Mouse (Mus musculus) retina, postnatal 7 days (tissue): ENCODE data around the gene Samd9l.
"Not testable (repeated sequence)": the region's sequence is repeated elsewhere in the genome, so short reads cannot be mapped to it uniquely, and the experiment has no call there.

Experiments
- DNase-seq: peaks from one replicate; pipeline ENCODE4 v3.0.0-alpha.2; 2012; ENCODE audit warnings: low read depth, low spot score

The Samd9l gene

GRCm38 (mm10) chr6:3399340-3400068, at the start of gene Samd9l:
Gene Samd9l, minus strand, starts transcription at chr6:3399572.
- DNase-seq, result not testable (repeated sequence)

- peak; percentile 39 for DNase-seq
Measured at GRCm38 (mm10) chr6:3447404-3447803, 48.0 kb upstream of the Samd9l start.

DNA sequence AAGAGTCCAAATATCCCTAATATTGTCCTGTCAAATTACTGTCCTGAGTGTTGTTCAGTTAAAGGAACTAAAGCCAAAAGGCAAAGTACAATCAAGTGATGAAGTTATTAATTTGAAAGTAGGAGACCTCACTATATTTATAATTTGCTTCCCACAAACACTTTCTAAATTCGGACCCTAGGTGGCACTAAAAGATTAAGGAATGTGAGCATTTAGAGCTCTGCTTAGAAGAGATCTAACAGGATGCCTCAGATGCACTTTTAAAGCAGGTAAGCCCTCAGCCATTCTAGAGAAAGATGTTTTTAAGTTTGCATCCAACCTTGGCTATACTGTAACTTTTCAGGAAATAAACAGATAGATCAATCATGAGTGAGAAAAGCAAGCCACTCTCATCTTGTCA, 44.5 kb upstream of the Samd9l start:
- DNase-seq, result no peak

GRCm38 (mm10) chr6:3436087-3436486, 36.7 kb upstream of the Samd9l start:
- no peak for DNase-seq

DNA sequence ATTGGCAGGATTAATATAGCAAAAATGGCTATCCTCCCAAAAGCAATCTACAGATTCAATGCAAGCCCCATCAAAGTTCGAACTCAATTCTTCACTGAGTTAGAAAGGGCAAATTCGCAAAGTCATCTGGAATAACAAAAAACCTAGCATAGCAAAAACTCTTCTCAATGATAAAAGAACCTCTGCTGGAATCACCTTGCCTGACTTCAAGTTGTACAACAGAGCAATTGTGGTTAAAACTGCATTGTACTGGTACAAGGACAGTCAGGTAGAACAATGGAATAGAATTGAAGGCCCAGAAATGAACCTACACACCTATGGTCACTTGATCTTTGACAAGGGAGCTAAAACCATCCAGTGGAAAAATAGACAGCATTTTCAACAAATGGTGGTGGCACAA, 31.6 kb upstream of the Samd9l start:
- not testable (repeated sequence) for DNase-seq

DNA sequence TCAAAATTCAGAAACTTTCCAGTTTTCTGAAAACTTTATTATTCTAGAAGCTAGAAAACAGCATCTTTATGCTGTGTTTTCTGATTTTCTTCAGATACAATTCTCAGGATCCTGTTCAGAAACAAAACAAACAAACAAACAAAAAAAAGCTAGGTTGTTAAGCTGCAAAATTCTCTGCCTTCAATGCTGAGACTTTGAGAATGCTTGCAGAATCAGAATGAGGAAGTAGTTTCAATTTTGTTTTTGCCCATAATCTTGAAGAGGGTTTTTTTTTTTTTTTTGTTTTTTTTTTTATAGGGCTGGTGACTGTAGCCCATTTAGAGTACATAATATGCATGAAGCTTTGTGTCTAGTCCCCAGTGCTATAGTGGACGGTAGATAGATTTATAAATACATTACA, 27.7 kb upstream of the Samd9l start:
- DNase-seq, result no peak

DNA sequence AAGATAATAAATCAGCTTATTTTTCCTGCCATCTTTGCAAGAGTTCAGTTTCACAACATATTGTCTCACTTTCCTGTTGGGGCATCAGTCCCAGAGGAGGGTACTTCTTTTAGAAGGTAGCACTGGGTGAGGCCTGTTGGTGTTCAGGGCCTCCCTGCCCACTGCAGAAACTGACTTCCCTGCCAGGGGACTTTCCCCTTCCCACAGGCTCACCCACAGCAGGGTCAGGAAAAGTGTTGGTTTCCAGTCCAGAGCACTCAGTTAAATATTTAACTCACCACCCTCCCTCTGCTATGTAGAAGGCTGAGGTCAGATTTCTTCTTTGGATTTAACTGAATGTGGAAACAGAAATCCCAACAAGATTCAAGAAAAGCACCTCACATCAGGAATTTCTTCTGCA, 26.0 kb upstream of the Samd9l start:
- DNase-seq, result not testable (repeated sequence)

DNA sequence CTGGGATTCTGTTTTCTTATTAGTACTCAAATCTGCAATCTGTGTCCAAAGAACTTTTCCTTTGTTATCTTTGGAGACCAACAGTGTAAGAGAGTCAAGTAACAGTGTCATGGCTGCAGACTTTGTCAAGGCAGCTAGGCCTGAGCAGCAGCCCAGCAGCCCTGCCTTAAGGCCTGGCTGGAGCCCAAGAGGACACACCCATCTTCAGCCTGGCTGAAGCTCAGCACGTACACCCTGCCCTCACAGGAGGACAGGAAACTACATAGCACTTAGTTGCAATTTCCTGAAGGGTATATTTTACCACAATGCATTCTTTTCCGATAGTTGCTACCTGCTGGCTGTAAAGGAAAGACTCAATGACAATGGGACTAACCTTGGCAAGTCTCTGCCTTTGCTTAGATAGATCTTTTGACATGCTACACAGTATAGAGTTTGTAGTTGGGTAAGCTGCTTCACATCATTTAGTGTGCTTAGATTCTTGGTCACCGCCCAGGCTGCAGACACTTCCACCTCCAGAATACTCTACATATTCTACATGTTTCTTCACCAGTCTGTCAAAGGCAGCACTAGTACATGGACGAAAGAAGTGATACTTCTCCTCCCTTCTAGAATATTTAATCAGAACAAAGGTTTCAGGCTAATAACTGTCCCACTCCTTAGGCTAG, 25.4 kb upstream of the Samd9l start:
- DNase-seq, result not testable (repeated sequence)

- not testable (repeated sequence) for DNase-seq
Measured at GRCm38 (mm10) chr6:3397182-3397906, 2.0 kb downstream of the Samd9l start.

GRCm38 (mm10) chr6:3395921-3396611, 3.3 kb downstream of the Samd9l start:
- DNase-seq, result not testable (repeated sequence)

GRCm38 (mm10) chr6:3389995-3390394, 9.4 kb downstream of the Samd9l start:
- no peak for DNase-seq

GRCm38 (mm10) chr6:3386565-3386964, 12.8 kb downstream of the Samd9l start:
- DNase-seq, result no peak

DNA sequence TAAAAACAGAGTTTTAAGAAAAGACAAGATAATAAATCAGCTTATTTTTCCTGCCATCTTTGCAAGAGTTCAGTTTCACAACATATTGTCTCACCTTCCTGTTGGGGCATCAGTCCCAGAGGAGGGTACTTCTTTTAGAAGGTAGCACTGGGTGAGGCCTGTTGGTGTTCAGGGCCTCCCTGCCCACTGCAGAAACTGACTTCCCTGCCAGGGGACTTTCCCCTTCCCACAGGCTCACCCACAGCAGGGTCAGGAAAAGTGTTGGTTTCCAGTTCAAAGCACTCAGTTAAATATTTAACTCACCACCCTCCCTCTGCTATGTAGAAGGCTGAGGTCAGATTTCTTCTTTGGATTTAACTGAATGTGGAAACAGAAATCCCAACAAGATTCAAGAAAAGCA, 14.6 kb downstream of the Samd9l start:
- not testable (repeated sequence) for DNase-seq

DNA sequence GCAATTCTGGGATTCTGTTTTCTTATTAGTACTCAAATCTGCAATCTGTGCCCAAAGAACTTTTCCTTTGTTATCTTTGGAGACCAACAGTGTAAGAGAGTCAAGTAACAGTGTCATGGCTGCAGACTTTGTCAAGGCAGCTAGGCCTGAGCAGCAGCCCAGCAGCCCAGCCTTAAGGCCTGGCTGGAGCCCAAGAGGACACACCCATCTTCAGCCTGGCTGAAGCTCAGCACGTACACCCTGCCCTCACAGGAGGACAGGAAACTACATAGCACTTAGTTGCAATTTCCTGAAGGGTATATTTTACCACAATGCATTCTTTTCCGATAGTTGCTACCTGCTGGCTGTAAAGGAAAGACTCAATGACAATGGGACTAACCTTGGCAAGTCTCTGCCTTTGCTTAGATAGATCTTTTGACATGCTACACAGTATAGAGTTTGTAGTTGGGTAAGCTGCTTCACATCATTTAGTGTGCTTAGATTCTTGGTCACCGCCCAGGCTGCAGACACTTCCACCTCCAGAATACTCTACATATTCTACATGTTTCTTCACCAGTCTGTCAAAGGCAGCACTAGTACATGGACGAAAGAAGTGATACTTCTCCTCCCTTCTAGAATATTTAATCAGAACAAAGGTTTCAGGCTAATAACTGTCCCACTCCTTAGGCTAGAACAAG, 15.1 kb downstream of the Samd9l start:
- DNase-seq, result not testable (repeated sequence)

- no peak for DNase-seq
Measured at GRCm38 (mm10) chr6:3379146-3379545, 20.2 kb downstream of the Samd9l start.

DNA sequence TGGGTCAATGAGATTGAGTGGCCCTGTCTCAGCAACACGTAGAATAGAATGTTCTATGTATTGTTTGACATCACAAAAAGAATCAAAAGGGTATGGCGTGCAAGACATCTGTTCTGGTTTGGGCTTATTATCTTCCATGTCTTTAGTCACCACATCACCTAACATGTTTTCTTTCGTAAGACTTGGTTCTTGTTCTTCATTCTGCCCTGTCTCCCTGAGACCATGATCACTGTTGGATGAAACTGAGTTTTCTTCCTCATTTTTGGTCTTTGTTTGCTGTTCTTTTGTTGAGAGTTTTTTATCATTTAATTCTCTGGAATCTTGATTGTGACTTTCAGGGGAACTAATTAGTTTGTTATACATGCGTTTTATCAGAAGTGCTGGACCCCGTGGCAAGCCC, 22.7 kb downstream of the Samd9l start:
- DNase-seq, result no peak

- no peak for DNase-seq
Measured at GRCm38 (mm10) chr6:3369527-3369926, 29.8 kb downstream of the Samd9l start.

- DNase-seq, result not testable (repeated sequence)
Measured at GRCm38 (mm10) chr6:3365609-3366008, 33.8 kb downstream of the Samd9l start.

- peak; percentile 4 for DNase-seq
Measured at GRCm38 (mm10) chr6:3345924-3346597, 53.3 kb downstream of the Samd9l start.

DNA sequence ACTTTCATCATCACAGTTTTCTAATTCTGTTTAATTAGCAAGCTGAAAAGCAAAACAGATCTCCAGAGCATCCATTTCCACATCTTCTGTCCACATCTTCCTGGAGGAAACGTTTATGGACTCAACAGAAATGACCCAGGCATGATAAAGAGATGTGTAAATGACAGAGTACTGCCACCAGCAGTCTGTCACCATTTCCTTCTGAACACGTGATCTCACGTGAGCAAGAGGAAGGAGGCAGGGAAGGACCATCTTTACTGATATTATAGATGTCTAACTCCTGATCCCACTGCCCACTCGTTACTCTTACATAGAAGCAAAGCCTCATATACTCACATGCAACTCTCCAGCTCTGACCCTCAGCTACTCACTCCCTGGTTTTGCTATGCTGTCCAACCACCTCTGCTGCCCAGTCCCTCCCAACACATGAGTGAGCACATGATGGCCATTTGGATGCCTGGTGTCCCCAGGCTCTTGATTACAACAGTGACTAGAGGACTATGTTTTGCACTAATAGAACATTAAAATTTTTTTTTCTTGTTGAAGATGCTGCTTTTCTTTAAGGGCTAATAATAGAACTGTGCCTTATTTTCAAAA, 54.2 kb downstream of the Samd9l start:
- not testable (repeated sequence) for DNase-seq
